Mouse (Mus musculus): ENCODE measurements at regions not wholly inside any gene's neighbourhood (a gene's known extent, or its start where the extent isn't known, plus 50 kb on each side); places are given as distances from the start of the nearest gene placed in this dataset.

DNA sequence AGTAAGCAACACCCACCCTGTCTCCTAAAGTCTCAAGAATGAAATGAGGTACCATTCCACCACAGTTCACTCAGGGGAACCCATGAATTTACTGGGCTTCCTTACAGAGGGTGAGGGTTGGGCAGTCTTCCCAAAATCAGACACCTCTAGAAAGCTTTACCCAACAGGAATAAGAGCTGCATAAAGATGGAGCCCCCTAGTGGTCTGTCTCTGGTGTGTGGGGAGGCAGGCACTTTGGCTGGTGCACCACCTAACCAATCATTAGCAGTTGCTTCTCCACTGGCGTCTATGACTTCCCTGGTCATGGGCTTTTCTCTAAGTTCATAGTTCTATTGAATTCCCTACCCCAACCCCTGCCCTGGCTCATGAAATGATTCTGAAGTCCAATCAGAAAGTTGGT, 351.1 kb downstream of the Adam3 start:
- Histone ChIP-seq H3K36me3 (ENCODE audit: control insufficient read depth, insufficient read depth) (no peaks in the 10 kb centered on the region), H3K4me1 (replicated peaks; ENCODE audit: control insufficient read depth, insufficient read depth, low read length) (no peaks in the 10 kb centered on the region), H3K27ac (ENCODE audit: low read depth, low read length) (no peak overlapping the region), H3K27me3 (replicated peaks; ENCODE audit: control insufficient read depth, insufficient read depth, low read length) (no peaks in the 10 kb centered on the region), H3K9ac (ENCODE audit: low read depth, low read length) (no peak overlapping the region), H3K9me3 (ENCODE audit: control insufficient read depth) (no peaks in the 10 kb centered on the region), H3K4me2 (replicated peaks; ENCODE audit: low read depth) (no peak overlapping the region), H3K4me3 (ENCODE audit: low read depth, low read length) (no peak overlapping the region)
- no peak for ATAC-seq
- 83% methylated on average over 1 of the region's 1 CpGs for WGBS
- peak; percentile 58 for TF ChIP-seq CTCF (IDR thresholded peaks at IDR 0.05; ENCODE audit: low read depth)

DNA sequence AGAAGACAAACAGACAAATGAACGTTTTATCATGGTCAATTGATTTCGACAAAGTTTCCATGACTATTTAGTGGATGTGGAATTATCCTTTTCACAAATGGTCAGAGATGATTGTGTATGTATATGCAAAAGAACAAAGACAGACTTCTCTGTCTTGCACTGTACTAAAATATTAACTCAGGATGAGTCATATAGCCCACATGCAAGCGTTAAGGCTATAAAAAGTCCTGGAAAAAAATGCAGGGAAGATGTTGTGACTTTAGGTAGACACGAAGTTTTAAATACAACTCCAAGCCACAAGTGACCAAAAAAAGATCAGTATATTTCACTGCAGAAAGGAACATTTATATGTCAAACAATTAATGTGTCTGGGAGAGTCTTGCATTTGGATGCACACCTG, 353.6 kb downstream of the Adam3 start:
- Histone ChIP-seq H3K27me3 (replicated peaks; ENCODE audit: control insufficient read depth, insufficient read depth, low read length) (no peaks in the 10 kb centered on the region), H3K4me2 (replicated peaks; ENCODE audit: low read depth) (no peak overlapping the region), H3K9ac (ENCODE audit: low read depth, low read length) (no peak overlapping the region), H3K4me3 (ENCODE audit: low read depth, low read length) (no peak overlapping the region), H3K9me3 (ENCODE audit: control insufficient read depth) (no peaks in the 10 kb centered on the region), H3K27ac (ENCODE audit: low read depth, low read length) (no peak overlapping the region), H3K4me1 (replicated peaks; ENCODE audit: control insufficient read depth, insufficient read depth, low read length) (no peaks in the 10 kb centered on the region), H3K36me3 (ENCODE audit: control insufficient read depth, insufficient read depth) (no peaks in the 10 kb centered on the region)
- ATAC-seq: no peak
- no peak for TF ChIP-seq CTCF (IDR thresholded peaks at IDR 0.05; ENCODE audit: low read depth)
- 69% methylated on average over 4 of the region's 4 CpGs for WGBS

DNA sequence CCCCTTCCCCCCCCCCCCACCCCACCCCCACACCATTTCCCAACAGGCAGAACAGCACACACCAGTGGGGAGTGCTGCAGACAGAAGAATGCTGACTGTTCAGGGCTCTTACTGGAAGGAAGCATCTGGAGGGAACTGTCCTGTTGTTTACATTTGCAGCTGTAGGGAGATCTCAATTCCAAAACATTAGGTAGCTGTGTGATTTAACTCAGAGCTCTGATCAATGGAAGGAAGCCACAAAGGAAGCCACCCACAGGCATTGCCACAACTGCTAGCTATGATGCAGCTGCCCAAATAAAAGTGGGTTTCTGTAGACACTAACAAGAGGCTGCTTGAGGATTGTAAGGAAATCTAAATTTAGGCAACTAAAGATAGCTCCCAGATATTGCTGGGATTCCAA, 359.7 kb downstream of the Adam3 start:
- H3K9ac ChIP-seq (ENCODE audit: low read depth, low read length): no peak overlapping the region
- H3K4me1 ChIP-seq (replicated peaks; ENCODE audit: control insufficient read depth, insufficient read depth, low read length): no peaks in the 10 kb centered on the region
- H3K36me3 ChIP-seq (ENCODE audit: control insufficient read depth, insufficient read depth): no peaks in the 10 kb centered on the region
- TF ChIP-seq CTCF (IDR thresholded peaks at IDR 0.05; ENCODE audit: low read depth): no peak
- no peak overlapping the region for H3K27ac ChIP-seq (ENCODE audit: low read depth, low read length)
- no peak overlapping the region for H3K4me3 ChIP-seq (ENCODE audit: low read depth, low read length)
- no peak overlapping the region for H3K4me2 ChIP-seq (replicated peaks; ENCODE audit: low read depth)
- ATAC-seq: no peak
- no peaks in the 10 kb centered on the region for H3K27me3 ChIP-seq (replicated peaks; ENCODE audit: control insufficient read depth, insufficient read depth, low read length)
- no peaks in the 10 kb centered on the region for H3K9me3 ChIP-seq (ENCODE audit: control insufficient read depth)

DNA sequence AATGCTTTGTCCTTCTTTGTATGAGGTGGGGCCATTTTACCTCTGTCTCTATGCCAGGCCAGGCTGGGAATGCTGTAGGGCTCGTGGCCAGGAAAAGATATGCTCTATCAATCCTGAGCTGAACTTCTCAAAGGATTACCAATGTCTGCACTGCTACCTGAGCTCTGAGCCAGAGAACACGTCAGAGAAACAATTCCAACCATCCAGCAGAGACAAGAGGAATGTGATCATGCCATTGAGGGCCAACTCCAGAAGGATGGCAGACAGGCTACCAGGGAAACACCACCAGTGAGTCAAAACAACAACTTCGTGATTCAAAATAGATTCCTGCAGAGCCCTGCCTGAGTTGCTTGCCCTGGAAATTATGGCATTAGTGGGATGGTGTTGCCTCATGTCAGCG, 361.0 kb downstream of the Adam3 start:
- H3K27me3 ChIP-seq (replicated peaks; ENCODE audit: control insufficient read depth, insufficient read depth, low read length): no peaks in the 10 kb centered on the region
- H3K4me2 ChIP-seq (replicated peaks; ENCODE audit: low read depth): no peak overlapping the region
- H3K4me3 ChIP-seq (ENCODE audit: low read depth, low read length): no peak overlapping the region
- no peak for ATAC-seq
- WGBS: 71% methylated on average over 4 of the region's 4 CpGs
- no peaks in the 10 kb centered on the region for H3K4me1 ChIP-seq (replicated peaks; ENCODE audit: control insufficient read depth, insufficient read depth, low read length)
- no peaks in the 10 kb centered on the region for H3K36me3 ChIP-seq (ENCODE audit: control insufficient read depth, insufficient read depth)
- H3K27ac ChIP-seq (ENCODE audit: low read depth, low read length): no peak overlapping the region
- no peak overlapping the region for H3K9ac ChIP-seq (ENCODE audit: low read depth, low read length)
- H3K9me3 ChIP-seq (ENCODE audit: control insufficient read depth): no peaks in the 10 kb centered on the region
- TF ChIP-seq CTCF (IDR thresholded peaks at IDR 0.05; ENCODE audit: low read depth): no peak

DNA sequence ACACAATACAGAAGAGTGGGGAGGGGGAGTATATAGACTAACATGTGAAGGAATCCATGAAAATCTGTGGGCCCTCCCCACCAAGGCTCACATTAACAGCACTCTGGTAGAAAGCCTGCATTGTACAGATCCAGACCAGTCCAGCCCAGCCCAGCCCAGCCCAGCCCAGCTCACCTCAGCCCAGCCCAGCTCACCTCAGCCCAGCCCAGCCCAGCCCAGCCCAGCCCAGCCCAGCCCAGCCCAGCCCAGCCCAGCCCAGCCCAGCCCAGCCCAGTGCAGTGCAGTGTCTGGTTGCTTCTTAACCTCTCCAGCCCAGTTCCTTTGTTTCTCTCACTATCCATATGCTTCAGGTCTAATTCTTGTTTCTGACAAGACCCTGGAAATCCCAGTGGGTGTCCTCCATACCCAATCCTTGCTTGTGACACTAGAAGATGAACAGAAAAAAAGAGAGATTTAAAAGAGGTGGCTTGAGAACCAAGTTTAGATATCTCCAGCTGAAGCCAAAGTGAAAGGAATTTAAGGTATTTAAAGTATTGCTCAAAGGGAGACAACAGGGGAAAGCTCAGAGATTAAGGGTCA, 366.5 kb downstream of the Adam3 start:
- H3K36me3 ChIP-seq (ENCODE audit: control insufficient read depth, insufficient read depth): no peaks in the 10 kb centered on the region
- H3K27ac ChIP-seq (ENCODE audit: low read depth, low read length): no peak overlapping the region
- H3K4me3 ChIP-seq (ENCODE audit: low read depth, low read length): no peak overlapping the region
- no peak overlapping the region for H3K4me2 ChIP-seq (replicated peaks; ENCODE audit: low read depth)
- no peak overlapping the region for H3K9ac ChIP-seq (ENCODE audit: low read depth, low read length)
- H3K4me1 ChIP-seq (replicated peaks; ENCODE audit: control insufficient read depth, insufficient read depth, low read length): no peaks in the 10 kb centered on the region
- no peak for ATAC-seq
- no peaks in the 10 kb centered on the region for H3K9me3 ChIP-seq (ENCODE audit: control insufficient read depth)
- no peak for TF ChIP-seq CTCF (IDR thresholded peaks at IDR 0.05; ENCODE audit: low read depth)
- H3K27me3 ChIP-seq (replicated peaks; ENCODE audit: control insufficient read depth, insufficient read depth, low read length): no peaks in the 10 kb centered on the region

DNA sequence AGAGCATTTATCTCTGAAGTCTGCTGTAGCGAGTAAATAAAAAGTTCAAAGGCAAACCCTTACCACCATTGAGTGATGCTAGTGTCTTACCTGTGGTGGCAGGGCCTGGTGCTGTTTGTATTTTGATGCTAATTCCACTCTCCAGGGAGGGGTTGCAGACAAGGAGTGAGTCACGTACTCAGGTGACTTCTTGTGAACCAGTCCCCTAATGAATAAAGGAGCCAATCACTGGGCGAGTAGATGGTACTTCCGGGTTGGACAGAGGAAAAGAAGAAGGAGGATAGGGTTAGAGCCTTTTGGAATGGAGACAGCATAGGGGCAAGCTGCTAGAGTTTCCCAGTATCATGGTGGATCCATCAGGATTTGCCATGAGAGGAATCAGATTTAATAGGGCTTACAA, 370.5 kb downstream of the Adam3 start:
- Histone ChIP-seq H3K4me3 (ENCODE audit: low read depth, low read length) (no peak overlapping the region), H3K27me3 (replicated peaks; ENCODE audit: control insufficient read depth, insufficient read depth, low read length) (no peaks in the 10 kb centered on the region), H3K9ac (ENCODE audit: low read depth, low read length) (no peak overlapping the region), H3K4me1 (replicated peaks; ENCODE audit: control insufficient read depth, insufficient read depth, low read length) (peaks cover 3% of the 10 kb centered on the region), H3K9me3 (ENCODE audit: control insufficient read depth) (no peaks in the 10 kb centered on the region), H3K4me2 (replicated peaks; ENCODE audit: low read depth) (no peak overlapping the region), H3K27ac (ENCODE audit: low read depth, low read length) (no peak overlapping the region), H3K36me3 (ENCODE audit: control insufficient read depth, insufficient read depth) (no peaks in the 10 kb centered on the region)
- no peak for ATAC-seq
- 83% methylated on average over 4 of the region's 4 CpGs for WGBS
- no peak for TF ChIP-seq CTCF (IDR thresholded peaks at IDR 0.05; ENCODE audit: low read depth)

DNA sequence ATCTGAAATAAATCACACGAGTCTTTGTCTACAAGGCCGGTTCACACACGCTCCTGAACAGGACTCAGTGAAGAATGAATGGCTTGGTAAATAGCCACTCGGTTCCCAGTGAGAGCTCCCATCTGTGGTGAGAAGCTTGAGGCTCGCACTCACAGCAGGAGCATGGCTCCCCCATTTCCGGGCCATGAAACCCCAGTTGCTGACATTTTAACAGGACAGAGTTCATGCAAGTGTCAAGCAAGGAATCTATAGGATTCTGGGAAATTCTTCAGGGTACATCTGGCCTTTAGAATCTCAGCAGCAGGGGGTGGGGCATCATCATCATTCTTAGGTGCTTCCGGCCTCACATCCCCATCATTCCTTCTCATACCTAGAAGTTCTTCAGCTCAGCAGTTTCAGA, 371.8 kb downstream of the Adam3 start:
- no peak overlapping the region for H3K4me2 ChIP-seq (replicated peaks; ENCODE audit: low read depth)
- ATAC-seq: no peak
- H3K9me3 ChIP-seq (ENCODE audit: control insufficient read depth): no peaks in the 10 kb centered on the region
- H3K9ac ChIP-seq (ENCODE audit: low read depth, low read length): no peak overlapping the region
- no peak overlapping the region for H3K4me3 ChIP-seq (ENCODE audit: low read depth, low read length)
- no peaks in the 10 kb centered on the region for H3K27me3 ChIP-seq (replicated peaks; ENCODE audit: control insufficient read depth, insufficient read depth, low read length)
- WGBS: 72% methylated on average over 7 of the region's 7 CpGs
- no peak for TF ChIP-seq CTCF (IDR thresholded peaks at IDR 0.05; ENCODE audit: low read depth)
- H3K4me1 ChIP-seq (replicated peaks; ENCODE audit: control insufficient read depth, insufficient read depth, low read length): peaks cover 3% of the 10 kb centered on the region
- H3K36me3 ChIP-seq (ENCODE audit: control insufficient read depth, insufficient read depth): no peaks in the 10 kb centered on the region
- no peak overlapping the region for H3K27ac ChIP-seq (ENCODE audit: low read depth, low read length)
